Mouse (Mus musculus): Measurements from ENCODE around the gene E130309D02Rik.

E130309D02Rik gene

DNA sequence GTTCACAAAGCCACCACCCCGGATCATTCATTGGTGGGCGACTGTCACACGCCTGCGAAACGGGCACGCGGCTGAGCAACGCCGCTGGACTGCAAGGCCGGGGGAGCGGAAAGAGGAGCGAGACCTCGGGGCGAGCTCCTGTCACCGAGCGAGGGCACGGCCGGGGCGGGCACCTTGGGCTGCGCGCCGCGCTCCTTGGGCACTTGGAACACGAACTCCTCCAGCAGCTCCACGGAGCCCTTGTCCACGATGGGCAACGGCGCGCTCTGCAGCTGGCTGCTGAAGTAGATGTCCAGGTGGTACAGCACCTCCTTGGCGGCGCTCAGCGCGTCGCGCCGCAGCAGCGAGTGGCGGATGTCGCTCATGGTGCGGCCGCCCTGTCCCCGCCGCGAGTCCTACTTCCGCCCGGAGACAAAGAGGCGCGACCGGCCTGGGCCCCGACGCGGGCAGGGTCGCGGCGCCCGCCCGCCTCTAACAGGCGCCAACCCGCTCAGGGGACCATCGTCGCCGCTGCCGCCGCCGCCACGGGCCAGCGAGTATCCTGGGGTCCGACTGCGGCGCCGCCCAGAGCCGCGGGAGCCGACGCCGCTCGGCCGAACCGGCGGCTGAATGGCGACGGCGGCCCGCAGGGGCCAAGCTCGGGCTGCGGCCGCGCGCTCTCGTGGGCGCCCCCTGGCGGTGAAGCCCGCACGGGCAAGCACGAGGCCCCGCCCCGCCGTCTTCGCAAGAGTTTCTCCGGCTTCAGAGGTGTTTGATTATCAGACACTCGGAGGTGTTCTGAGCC lies at the start of gene E130309D02Rik:
Gene E130309D02Rik, minus strand, starts transcription at position 631 of the 784 bp plus-strand sequence.
- DNase-seq = peak; percentile 87

DNA sequence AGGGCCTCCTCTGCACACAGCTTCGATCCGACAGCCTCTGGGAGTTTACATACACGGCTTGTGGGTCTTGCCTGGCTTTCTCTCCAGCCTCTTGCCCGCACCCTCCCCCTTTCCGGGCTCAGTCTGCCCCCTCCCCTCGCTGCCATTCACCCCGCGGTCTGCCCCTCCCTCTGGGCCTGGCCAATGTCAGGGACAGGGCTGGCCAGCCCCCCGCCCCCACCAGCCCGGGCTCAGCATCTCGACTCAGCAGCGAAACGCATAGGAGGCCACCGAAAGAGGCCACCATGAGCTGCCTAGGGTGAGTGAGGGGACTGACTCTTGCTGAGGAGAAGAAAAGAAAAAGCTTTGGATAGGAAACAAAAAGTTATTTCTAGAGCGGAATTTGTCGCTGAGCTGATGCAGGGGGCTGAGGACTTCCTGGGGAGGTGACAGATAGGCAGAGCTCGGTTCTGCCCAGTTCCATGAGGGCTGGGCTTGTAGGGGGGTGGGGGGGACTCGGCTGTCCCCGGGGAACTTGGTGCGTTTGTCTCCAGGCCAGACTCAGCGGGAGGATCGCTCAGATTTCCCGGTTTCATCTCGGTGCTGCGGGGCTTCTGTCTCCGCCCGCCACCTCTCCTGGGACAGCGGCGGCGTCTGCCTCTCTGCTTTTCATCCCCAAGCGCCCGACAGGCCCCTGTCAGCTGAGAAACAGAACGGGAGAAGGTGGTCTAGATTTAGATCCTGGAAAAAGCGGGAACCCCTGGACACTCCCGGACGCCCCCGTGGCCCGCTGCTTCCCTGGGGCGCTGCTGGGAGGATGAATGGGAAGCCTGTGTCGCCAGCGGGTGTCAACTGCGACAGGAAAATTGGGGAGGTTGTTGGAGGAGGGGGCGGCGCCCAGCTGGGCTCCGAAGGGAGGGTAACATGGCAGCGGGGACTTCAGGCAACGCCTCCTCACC lies 48.8 kb upstream of the E130309D02Rik start:
- no peak for DNase-seq

DNA sequence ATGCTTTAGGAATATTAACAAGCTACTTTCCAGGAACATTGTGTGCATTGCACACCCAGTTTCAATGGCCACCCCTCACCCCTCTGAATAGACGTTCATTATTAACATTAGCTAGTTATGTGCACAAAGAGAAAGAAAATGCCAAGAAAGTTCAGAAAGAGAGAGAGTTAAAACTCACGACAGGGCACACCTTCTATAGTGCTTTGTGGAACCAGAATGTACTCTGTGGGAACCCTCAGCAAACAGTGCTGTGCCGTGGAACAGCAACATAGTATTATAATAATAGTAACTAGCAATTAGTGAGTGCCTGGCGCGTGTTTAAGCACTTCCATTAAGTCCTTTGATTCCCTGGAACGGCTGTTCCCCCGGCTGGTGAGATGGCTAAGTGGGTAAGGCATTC lies 46.3 kb upstream of the E130309D02Rik start:
- no peak for DNase-seq

DNA sequence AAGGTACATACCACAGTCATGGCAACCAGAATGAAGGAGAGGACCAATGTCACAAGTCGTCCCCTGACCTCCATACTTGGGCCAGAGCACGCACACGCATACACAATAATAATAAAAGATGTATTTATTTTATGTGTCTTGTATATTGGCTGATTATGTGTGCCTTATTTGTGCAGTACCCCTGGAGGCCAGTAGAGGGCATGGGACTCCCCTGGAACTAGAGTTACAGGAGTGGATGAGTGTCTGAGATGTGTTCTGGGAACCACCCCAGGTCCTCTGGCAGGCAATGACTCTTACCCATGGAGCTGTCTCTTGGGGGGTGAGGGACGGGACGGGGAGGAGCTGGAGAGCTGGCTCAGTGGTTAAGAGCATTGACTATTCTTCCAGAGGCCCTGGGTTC lies 44.8 kb upstream of the E130309D02Rik start:
- peak; percentile 13 for DNase-seq

DNA sequence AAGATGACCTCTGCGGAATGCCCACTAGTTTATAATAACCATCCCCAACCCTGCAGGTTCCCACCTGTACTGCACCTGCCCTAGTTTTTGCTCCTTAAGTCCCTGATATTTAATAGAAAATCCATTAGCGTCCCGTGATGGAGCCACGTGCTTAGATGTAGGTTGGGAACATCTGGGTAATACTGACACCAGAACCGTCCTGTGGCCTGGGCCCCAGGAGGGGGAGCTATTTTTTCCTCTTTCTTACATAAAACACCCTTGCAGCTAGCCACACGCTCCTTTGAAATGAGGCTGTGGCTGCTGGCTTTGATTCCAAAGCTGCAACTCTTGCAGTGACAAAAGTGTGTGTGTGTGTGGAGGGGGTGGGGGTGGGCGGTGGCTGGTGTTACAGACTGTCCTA lies 44.1 kb upstream of the E130309D02Rik start:
- DNase-seq = no peak

DNA sequence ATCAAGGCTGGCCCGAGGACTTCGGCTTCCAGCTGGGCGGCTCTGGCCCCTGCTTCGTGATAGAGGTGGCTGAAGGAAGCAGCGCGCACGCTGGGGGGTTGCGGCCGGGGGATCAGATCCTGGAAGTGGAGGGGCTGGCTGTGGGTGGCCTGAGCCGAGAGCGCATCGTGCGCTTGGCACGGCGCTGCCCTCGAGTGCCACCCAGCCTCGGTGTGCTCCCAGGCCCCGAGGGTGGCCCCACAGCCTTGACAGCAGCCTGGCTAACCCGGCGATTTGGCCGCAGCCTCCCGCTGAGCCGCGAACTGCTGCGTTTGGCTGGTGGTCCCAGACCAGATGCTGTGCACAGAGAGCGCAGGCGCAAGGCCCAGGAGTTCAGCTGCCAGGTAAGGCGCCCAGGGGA lies 42.4 kb upstream of the E130309D02Rik start:
- no peak for DNase-seq

DNA sequence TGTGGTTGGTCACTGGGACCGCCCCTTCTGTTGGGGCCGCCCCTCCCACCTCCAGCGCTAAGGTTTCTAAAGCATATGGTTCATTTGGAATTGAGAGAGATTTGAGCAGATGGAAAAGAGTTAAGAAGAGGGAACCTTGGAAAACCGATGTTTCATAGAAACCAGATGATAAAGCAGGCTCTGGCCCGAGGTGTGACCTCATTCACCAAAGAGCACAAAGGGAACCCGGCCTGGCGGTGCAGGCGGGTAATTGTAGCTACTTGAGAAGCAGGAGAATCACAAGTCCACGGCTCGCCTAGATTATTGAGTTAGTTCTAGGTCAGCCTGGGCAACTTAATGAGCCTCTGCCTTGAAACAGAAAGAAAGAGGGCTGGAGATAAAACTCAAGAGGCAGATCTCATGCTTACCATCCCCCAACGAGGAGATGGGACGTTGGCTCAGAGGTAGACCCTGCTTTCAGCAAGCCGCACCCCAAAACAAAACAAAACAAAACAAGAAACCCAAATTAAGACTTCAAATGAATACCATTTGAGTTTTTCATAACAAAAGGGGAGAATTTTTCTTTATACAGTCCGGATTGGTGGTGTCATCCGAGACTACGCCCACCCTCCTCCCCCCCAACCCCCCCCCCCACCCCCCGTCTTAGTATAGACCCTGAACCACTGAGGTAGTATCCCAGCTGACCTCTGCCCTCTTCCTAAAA lies 41.7 kb upstream of the E130309D02Rik start, which contains the start of gene Grid2ip:
Gene Grid2ip, plus strand, starts transcription at position 653 of the 703 bp plus-strand sequence.
- DNase-seq = no peak

DNA sequence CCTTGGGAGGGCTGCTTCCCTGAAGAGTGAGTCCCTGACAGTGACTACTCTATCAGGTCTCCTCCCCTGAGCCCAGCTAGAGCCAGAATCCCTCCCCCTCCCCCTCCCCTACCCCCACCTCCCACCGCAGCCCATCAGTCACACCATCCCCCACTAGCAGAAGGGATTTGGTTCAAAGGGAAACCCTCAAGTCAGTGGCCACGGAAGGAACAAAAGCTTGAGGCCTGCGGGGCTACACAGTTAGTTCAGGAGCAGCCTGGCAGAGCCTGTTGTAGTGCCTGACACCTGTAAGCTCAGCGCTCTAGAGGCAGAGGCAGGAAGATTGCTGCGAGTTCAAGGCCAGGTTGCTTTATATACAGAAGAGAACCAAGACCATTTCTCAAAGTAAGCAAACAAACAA lies 40.9 kb upstream of the E130309D02Rik start:
- no peak for DNase-seq

DNA sequence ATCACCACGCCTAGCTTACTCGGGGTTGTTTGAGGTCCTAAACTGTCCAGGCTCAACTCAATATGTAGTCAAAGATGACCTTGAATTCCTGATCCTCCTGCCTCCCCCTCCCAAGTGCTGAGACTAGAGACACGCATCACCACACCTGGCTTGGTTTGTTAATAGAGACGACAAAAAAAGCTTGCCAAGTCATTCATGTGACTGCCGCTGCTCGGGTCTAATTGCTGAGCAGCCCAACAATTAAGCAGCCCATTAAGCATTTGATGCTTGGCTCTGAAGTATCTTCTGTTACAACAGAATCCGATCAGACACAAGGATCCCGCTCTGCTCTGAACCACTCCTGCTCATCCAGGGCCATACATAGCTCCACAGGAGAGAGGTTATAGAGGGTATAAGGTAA lies 31.2 kb upstream of the E130309D02Rik start:
- DNase-seq = peak; percentile 69

DNA sequence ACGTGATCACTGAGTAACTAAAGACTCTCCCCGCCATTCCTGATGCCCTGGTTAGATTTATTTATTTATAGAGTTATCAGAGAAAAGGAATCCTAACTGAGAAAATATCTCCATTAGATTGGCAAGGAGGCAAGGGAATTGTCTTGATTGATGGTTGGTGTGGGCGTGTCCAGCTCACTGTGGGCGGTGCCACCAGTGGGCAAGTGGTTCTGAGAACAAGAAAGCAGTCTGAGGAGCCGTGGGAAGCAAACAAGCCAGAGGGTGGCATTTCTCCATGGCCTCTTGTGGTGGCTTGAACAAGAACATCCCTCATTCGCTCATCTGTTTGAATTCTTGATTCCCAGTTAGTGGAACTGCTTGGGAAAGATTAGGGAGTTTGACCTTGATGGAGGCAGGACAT lies 24.4 kb upstream of the E130309D02Rik start:
- DNase-seq = no peak

DNA sequence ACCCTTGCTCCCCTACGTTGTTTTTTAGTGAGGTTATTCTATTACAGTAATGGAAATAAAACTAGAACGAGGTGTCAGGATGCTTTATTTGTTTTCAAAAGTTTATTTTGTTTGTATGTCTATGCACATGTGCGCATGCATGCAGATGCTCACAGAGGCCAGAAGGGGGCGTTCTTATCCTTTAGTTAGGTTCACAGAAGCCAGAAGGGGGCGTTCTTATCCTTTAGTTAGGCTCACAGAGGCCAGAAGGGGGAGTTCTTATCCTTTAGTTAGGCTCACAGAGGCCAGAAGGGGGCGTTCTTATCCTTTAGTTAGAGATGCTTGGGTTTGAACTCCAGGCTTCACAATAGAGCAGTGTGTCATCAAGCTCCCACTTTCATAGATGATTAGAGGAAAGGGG lies 21.4 kb upstream of the E130309D02Rik start:
- DNase-seq = no peak

DNA sequence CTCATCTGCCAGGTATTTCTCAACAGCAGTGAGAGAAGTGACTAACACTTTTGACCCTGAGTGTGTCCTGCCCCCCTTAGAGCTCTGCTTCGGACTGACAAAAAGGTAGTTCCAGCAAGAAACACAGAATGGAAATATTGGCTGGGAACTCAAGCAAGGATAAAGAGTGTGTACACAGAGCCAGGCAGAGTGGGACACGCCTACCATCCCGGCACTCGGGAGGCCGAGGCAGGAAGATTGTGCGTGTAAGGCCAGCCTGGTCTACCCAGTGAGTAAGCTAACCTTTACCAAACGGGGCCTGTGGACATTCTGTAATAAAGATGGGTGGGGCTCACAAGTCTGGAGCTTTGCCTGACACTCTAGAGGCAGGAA lies 19.9 kb upstream of the E130309D02Rik start:
- no peak for DNase-seq

DNA sequence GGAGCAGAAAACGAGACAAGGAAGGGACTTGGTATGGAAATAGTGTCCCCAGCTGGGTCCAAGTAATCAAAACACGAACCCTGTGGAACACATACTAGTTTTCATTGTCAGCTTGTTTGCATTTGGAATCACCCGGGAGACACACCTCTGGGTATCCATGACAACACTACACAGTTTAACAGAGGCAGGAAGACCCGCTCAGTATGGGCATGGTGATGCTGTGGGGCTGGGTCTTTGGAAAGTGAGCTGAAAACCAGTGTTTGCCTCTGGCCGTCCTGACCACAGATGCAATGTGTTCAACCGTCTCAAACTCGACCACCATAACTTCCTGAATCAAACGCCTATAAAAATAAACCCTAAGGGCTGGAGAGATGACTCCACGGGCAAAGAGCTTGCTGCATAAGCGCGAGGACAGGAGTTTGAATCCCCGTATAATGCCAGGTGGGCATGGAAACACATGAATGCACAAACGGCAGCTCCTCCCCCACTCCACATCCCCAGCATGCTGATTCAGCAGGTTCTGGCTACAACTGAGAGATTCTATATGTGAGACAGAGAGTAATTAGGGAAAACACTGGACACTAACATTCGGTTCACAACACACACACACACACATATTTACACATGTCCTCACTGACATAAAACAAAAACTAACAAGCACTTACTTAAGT lies 19.4 kb upstream of the E130309D02Rik start:
- no peak for DNase-seq

DNA sequence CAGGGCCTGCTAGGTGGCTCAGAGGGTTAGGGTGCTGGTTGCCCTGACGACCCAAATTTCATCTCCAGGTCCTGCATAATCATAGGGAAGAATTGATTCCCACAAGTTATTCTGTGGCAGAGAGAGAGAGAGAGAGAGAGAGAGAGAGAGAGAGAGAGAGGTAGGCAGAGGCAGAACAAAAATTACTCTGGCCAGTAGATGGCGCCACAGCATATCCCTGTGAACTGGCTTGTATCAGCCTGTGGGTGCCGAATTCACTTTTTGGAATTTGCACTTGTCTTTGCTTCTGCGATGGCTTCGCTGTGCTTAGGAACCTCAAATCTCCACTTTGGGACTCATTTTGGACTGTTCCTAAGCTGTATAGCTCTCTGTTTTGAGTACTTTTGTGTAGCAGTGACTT lies 18.7 kb upstream of the E130309D02Rik start:
- DNase-seq = peak; percentile 82

DNA sequence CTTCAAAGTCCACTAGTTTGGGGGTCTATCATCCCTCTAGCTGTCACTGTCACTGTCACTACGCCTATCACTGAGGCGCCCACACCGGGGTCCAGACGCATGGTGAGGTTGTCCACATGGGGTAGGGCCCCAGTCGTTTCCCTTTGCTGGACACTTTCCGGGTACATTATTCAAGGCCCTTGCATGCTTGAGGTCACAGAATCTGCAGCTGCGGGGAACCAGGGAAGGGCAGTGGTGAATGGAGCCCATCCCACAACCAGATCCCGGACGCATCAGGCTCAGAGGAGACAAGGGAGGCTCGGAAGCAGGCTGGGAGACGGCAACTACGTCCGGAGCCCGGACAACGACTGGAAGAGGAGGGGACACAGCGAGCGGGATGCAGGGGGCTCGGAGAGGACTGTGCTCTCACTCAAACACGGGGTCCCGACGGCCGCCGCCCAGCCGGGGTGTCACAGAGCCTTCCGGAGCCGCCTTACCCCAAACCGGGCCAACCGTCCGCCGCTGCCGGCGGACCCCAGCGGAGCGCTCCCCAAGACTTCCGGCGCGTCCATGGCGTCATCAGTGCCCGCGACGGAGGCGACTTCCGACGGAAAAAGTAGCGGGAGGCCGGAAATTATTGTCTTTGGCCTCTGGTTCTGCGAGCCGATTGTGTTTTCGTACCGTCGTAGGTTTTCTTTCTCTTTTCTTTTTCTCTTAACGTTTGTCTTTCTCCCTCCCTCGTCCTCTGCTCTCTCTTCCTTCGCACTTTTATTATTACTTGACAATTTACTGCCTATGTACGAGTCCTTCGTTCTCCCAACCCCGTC lies 13.7 kb upstream of the E130309D02Rik start, which contains the start of gene Zdhhc4:
Gene Zdhhc4, minus strand, starts transcription at position 567 of the 806 bp plus-strand sequence.
- peak; percentile 87 for DNase-seq

DNA sequence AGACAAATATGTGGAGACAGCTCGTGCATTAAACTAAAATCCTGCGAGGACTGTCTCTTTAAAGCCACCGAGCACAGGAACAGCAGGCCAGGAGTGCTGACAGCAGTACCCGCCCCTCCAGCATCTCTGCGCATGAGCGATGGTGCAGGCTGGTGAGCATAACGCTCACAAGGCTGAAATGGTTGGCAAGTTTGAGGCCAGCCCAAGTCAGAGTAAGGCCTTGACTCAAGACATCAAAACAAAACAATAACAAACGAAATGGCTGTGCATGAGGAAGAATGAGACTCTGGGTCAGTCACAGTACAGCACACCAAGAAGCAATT lies 2.1 kb upstream of the E130309D02Rik start:
- DNase-seq = peak; percentile 60

DNA sequence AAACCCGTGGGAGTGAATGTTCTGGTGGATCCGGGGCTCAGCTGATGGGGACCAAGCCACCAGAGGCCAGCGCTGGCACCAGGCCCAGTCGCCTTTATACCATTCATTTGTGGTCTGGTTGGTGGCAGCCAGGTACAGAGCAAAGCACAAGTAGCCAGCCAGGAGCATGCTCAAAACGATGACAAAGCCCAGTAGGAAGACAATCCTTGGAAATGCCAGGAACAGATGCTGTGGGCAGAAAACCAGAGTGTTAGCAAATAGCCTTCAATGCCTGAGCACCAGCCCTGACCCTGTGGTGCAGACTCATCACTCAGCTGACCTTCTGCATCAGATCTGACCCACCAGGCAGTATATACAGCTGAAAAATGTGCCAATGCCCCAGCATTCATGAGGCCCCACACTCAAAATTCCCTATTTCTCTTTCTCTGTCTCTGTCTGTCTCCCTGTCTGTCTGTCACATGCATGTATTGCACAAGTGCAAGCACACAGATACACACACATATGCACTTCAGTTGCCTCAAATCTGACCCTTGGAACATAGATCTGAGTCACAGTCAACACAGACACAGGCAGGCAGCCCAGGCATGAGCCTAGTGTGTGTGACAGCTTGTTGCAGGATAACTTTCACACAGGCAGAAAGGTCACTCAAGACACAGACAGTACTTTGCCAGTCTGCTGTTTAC lies 1.6 kb upstream of the E130309D02Rik start:
- no peak for DNase-seq

DNA sequence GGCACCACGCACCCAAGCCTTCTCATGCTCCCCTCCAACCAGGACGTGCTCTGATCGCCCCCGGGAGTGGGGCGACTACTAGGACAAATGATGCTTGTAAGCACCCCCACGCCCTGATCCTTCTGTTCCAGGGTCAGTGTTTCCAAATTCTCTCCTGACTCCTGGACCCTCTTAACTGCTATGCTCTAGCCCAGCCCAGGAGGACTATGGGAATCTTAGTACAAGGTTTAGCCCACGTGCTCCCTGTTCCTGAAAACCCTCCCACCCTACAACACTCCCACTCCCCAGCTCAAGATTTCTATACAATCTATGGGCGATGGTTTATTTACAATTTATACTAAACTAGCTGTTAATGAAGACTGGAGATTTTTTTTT lies 341 bp upstream of the E130309D02Rik start:
- no peak for DNase-seq

DNA sequence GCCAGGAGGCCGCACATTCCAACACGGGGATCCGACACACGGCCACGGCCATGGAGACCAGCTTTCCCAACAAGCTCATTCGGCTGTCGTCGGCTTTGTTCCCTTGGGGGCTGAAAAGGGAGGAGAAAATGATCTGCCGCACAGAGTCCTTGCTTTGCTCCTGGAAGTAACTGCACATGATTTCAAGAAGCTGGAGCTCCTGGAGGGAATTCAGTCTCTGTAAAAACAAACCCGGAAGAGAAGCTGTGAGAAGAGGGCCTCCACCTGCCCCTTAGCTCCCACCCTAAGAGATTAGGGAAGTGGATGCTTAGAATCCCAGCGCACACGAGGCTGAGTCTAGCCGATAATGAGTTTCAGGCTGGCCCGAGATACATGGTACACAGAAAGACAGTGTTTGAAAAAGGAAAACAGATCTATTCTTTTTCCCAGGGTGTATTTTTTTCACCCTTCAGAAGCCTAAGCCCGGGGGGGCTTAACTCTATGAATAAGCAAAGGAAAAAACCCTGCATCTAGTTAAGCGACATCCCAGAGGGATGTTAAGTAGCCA lies 904 bp downstream of the E130309D02Rik start:
- no peak for DNase-seq

DNA sequence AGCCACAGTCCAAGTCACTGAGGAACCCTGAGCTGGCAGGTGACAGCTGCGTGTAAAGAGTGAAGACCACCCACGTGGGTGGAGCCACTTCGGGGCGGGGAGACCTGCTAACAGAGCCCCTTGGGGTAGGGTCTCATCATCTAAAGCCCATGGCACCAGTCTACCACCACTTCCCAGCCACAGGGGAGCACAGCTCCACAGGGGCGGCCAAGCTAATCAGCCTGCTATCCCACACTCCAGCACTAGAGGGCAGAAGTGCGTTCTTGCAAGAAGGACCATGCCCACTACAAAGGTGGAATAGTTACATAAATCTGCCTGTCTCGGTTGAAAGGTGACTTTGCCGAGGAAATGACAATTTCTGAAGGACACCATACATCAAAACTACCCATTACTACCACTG lies 3.3 kb downstream of the E130309D02Rik start:
- peak; percentile 91 for DNase-seq

DNA sequence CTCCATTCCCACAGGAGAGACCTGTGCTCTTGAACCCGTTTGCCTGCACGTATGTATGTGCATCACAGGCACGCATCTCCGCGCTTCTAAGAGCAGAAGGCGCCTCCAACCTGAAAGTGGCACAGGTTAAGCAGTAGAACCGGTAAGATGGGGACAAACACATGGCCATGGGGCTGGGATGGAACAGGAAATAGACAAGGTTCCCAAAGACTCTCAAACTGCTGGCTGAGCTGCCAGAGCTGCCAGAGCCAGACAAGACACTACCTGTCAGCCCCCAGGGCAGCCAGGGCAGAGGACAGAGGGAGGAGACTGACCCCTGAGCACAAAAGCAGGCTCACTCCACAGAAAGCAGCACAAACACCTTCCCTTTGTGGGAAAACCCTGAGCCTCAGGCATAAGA lies 5.2 kb downstream of the E130309D02Rik start:
- DNase-seq = no peak

Data from kidney, adult 9 months (tissue).